Mouse (Mus musculus) liver, embryonic 13.5 days (tissue): ENCODE measurements around the gene 1700122O11Rik. TPM values are rescaled to one million over a fixed set of nuclear protein-coding genes. Genes with fewer than 3 reads are reported as not detected.
A peak's percentile ranks its signal among the peaks of the same experiment; 100 is the strongest.

Experiments
- ATAC-seq: fragments of 200-750 bp; cut with Nextera tagmentation; 2 replicates; pipeline ENCODE4 v1.8.0; 2017; ENCODE audit warnings: low read depth, mild to moderate bottlenecking, moderate number of reproducible peaks, moderate library complexity
- DNase-seq: peaks from one replicate; pipeline ENCODE4 v3.0.0; 2022
- H3K27ac ChIP-seq: fragments of 300-500 bp; sonication (generic); 2 replicates; pipeline ENCODE4 v1.5.1; 2015; ENCODE audit warnings: moderate library complexity, mild to moderate bottlenecking, inconsistent platforms
- H3K27me3 ChIP-seq: fragments of 300-500 bp; sonication (generic); 2 replicates; pipeline ENCODE4 v1.6.1; 2015; ENCODE audit warnings: mild to moderate bottlenecking, inconsistent platforms
- H3K36me3 ChIP-seq: fragments of 300-500 bp; sonication (generic); 2 replicates; pipeline ENCODE4 v1.6.1; 2015; ENCODE audit warnings: mild to moderate bottlenecking, inconsistent platforms
- H3K4me1 ChIP-seq: fragments of 300-500 bp; sonication (generic); replicated peaks from 2 replicates; pipeline ENCODE4 v1.6.1; 2015; ENCODE audit warnings: inconsistent platforms
- H3K4me2 ChIP-seq: fragments of 300-500 bp; sonication (generic); 2 replicates; pipeline ENCODE4 v1.6.1; 2015; ENCODE audit warnings: inconsistent platforms, mild to moderate bottlenecking, moderate library complexity
- H3K4me3 ChIP-seq: fragments of 300-500 bp; sonication (generic); replicated peaks from 2 replicates; pipeline ENCODE4 v1.5.1; 2015; ENCODE audit warnings: mild to moderate bottlenecking, inconsistent platforms
- H3K9ac ChIP-seq: fragments of 300-500 bp; sonication (generic); 2 replicates; pipeline ENCODE4 v1.6.1; 2015; ENCODE audit warnings: mild to moderate bottlenecking, inconsistent platforms
- H3K9me3 ChIP-seq: fragments of 300-500 bp; sonication (generic); replicated peaks from 2 replicates; pipeline ENCODE4 v1.6.1; 2016; ENCODE audit warnings: inconsistent platforms
- WGBS: fragments of 180-500 bp; shearing (Covaris S2); methylation state at CpG from one replicate; pipeline ENCODE4 v1.1.7; 2015; ENCODE audit not compliant: insufficient replicate concordance; 5-methylcytosine and 5-hydroxymethylcytosine counted together
- polyA plus RNA-seq: library from polyadenylated mRNA; unstranded; fragments of >200 nt; fragmentation: Nextera tagmentation; extraction: Ambion mirVana; gene quantifications from 2 replicates; pipeline ENCODE4 v1.2.1, GENCODE M21; 2015

1700122O11Rik gene
- polyA plus RNA-seq, 1 experiment from 2014 or later, result not detected

GRCm38 (mm10) chr17:48001586-48002361, 36.3 kb downstream of the 1700122O11Rik start:
- peak overlapping the region; percentile 73 for H3K4me2 ChIP-seq
- peaks cover 77% of the 10 kb centered on the region for H3K4me1 ChIP-seq
- 2% methylated on average over 21 of the region's 21 CpGs for WGBS

GRCm38 (mm10) chr17:48001157-48001556, 36.9 kb downstream of the 1700122O11Rik start:
- peak overlapping the region; percentile 58 for H3K4me3 ChIP-seq
- 8% methylated on average over 7 of the region's 7 CpGs for WGBS
- peak overlapping the region; percentile 82 for H3K27ac ChIP-seq
- H3K4me2 ChIP-seq, result peak overlapping the region; percentile 73
- peaks cover 71% of the 10 kb centered on the region for H3K4me1 ChIP-seq
- H3K27me3 ChIP-seq, result no peaks in the 10 kb centered on the region
- H3K9ac ChIP-seq, result peak overlapping the region; percentile 58
- no peaks in the 10 kb centered on the region for H3K36me3 ChIP-seq
- DNase-seq (no peak), ATAC-seq (no peak)
- H3K9me3 ChIP-seq, result no peaks in the 10 kb centered on the region

More at GRCm38 (mm10) chr17:48001586-48002361, 36.3 kb downstream of the 1700122O11Rik start:
- peak; percentile 68 for DNase-seq
- no peaks in the 10 kb centered on the region for H3K9me3 ChIP-seq
- H3K36me3 ChIP-seq, result no peaks in the 10 kb centered on the region
- H3K27me3 ChIP-seq, result no peaks in the 10 kb centered on the region
- peak; percentile 85 for ATAC-seq
- peak overlapping the region; percentile 58 for H3K4me3 ChIP-seq
- H3K27ac ChIP-seq, result peak overlapping the region; percentile 82
- peak overlapping the region; percentile 60 for H3K9ac ChIP-seq

GRCm38 (mm10) chr17:47999812-48000211, 38.3 kb downstream of the 1700122O11Rik start:
- Histone ChIP-seq H3K36me3 (no peaks in the 10 kb centered on the region), H3K9ac (peak overlapping the region; percentile 7), H3K4me3 (0 out of 2 replicates have a peak overlapping the region, but pooled peaks have one; percentile 4), H3K9me3 (no peaks in the 10 kb centered on the region), H3K27ac (peak overlapping the region; percentile 43), H3K4me2 (peak overlapping the region; percentile 73), H3K27me3 (no peaks in the 10 kb centered on the region), H3K4me1 (peaks cover 60% of the 10 kb centered on the region)
- DNase-seq (no peak), ATAC-seq (peak; percentile 77)
- 6% methylated on average over 3 of the region's 3 CpGs for WGBS

- H3K4me1 ChIP-seq, result peaks cover 55% of the 10 kb centered on the region
- H3K27ac ChIP-seq, result no peak overlapping the region
- DNase-seq (no peak), ATAC-seq (no peak; the same call in 1 of the 2 replicates)
- H3K36me3 ChIP-seq, result no peaks in the 10 kb centered on the region
- peak overlapping the region; percentile 73 for H3K4me2 ChIP-seq
- H3K9ac ChIP-seq, result peak overlapping the region; percentile 7; the same call in 1 of the 2 replicates
- WGBS, result 34% methylated on average over 6 of the region's 6 CpGs
- no peak overlapping the region for H3K4me3 ChIP-seq
- H3K9me3 ChIP-seq, result no peaks in the 10 kb centered on the region
- H3K27me3 ChIP-seq, result no peaks in the 10 kb centered on the region
Measured at GRCm38 (mm10) chr17:47999403-47999802, 38.7 kb downstream of the 1700122O11Rik start.

- no peaks in the 10 kb centered on the region for H3K36me3 ChIP-seq
- WGBS, result 72% methylated on average over 3 of the region's 3 CpGs
- no peaks in the 10 kb centered on the region for H3K27me3 ChIP-seq
- peaks cover 43% of the 10 kb centered on the region for H3K4me1 ChIP-seq
- H3K4me3 ChIP-seq, result no peak overlapping the region
- DNase-seq (no peak), ATAC-seq (no peak)
- no peaks in the 10 kb centered on the region for H3K9me3 ChIP-seq
- H3K4me2 ChIP-seq, result no peak overlapping the region
- H3K27ac ChIP-seq, result no peak overlapping the region
- no peak overlapping the region for H3K9ac ChIP-seq
Measured at GRCm38 (mm10) chr17:47997806-47998205, 40.3 kb downstream of the 1700122O11Rik start.

GRCm38 (mm10) chr17:47990392-47991123, 47.5 kb downstream of the 1700122O11Rik start:
- Histone ChIP-seq H3K9ac (0 out of 2 replicates have a peak overlapping the region, but pooled peaks have one; percentile 17), H3K4me1 (peaks cover 38% of the 10 kb centered on the region), H3K27ac (peak overlapping the region; percentile 69), H3K4me3 (no peak overlapping the region), H3K27me3 (no peaks in the 10 kb centered on the region), H3K36me3 (no peaks in the 10 kb centered on the region), H3K9me3 (no peaks in the 10 kb centered on the region), H3K4me2 (peak overlapping the region; percentile 8; the same call in 1 of the 2 replicates)
- 40% methylated on average over 10 of the region's 10 CpGs for WGBS
- DNase-seq (no peak), ATAC-seq (peak; percentile 36)

- Histone ChIP-seq H3K36me3 (no peaks in the 10 kb centered on the region), H3K4me2 (peak overlapping the region; percentile 8; the same call in 1 of the 2 replicates), H3K27me3 (no peaks in the 10 kb centered on the region), H3K9me3 (no peaks in the 10 kb centered on the region), H3K9ac (0 out of 2 replicates have a peak overlapping the region, but pooled peaks have one; percentile 17), H3K4me1 (peaks cover 38% of the 10 kb centered on the region), H3K27ac (peak overlapping the region; percentile 69; the same call in 1 of the 2 replicates), H3K4me3 (no peak overlapping the region)
- 13% methylated on average over 8 of the region's 8 CpGs for WGBS
- DNase-seq (no peak), ATAC-seq (peak; percentile 55)
Measured at GRCm38 (mm10) chr17:47989951-47990378, 48.1 kb downstream of the 1700122O11Rik start.

- H3K27me3 ChIP-seq, result no peaks in the 10 kb centered on the region
- H3K4me1 ChIP-seq, result peaks cover 38% of the 10 kb centered on the region
- WGBS, result 69% methylated on average over 8 of the region's 8 CpGs
- no peak overlapping the region for H3K27ac ChIP-seq
- DNase-seq, result no peak
- no peaks in the 10 kb centered on the region for H3K9me3 ChIP-seq
- no peak; the same call in 1 of the 2 replicates for ATAC-seq
- no peaks in the 10 kb centered on the region for H3K36me3 ChIP-seq
- H3K9ac ChIP-seq, result no peak overlapping the region
- H3K4me2 ChIP-seq, result no peak overlapping the region
- H3K4me3 ChIP-seq, result no peak overlapping the region
Measured at GRCm38 (mm10) chr17:47988811-47989210, 49.3 kb downstream of the 1700122O11Rik start.

- Histone ChIP-seq H3K9ac (no peak overlapping the region), H3K36me3 (no peaks in the 10 kb centered on the region), H3K4me1 (peaks cover 38% of the 10 kb centered on the region), H3K9me3 (no peaks in the 10 kb centered on the region), H3K4me2 (no peak overlapping the region), H3K27me3 (no peaks in the 10 kb centered on the region), H3K27ac (no peak overlapping the region), H3K4me3 (no peak overlapping the region)
- WGBS, result 54% methylated on average over 8 of the region's 8 CpGs
- no peak for DNase-seq
- peak; percentile 55 for ATAC-seq
Measured at GRCm38 (mm10) chr17:47988074-47988473, 50.0 kb downstream of the 1700122O11Rik start.
